Mouse (Mus musculus) lung, postnatal 14 days (tissue): ENCODE data around the gene Impg2.

ENCODE experiments used
- DNase-seq: peaks from one replicate; pipeline ENCODE4 v3.0.0; 2021

The Impg2 gene

DNA sequence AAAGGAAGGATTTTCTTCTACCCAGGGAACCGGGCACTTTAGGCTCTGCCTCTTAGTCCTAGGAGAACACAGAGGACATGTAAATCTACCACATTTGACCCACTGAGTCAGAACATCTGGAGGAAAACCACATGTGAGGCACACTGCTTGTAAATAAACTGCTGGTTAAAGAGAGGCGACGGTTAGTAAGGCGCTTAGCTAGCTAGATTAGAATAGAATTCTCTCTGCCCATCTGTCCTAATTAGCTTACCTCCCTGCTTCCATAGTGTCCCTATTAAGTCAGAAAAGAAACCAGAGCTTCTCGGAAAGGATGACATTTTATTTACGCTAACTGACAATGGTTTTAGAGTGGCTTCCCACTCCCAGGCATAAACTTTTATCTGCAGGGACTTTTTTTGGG lies at the start of gene Impg2:
Impg2 (plus strand) TSS at position 263 of the 400 bp plus-strand sequence.
- DNase-seq, result no peak

DNA sequence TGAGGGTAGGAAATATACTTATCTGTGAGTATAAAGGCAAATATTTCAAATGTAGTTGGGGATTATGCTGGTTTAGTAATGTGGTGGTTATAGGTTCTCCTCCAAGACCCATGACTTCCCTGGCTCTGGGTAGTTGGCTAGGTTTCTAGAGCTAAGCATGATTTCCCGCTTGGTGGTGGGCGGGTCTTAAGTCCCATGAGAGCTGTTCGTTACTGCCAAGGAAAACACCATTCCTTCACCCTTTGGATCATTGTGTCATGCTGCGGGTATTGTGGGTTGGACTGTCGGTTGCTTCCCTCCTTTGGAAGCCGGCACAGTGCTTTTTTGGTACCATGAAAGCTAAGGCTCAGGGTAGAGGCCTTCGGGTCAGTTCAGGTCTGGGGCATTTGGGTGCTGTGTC lies 40.6 kb upstream of the Impg2 start:
- DNase-seq, result no peak

DNA sequence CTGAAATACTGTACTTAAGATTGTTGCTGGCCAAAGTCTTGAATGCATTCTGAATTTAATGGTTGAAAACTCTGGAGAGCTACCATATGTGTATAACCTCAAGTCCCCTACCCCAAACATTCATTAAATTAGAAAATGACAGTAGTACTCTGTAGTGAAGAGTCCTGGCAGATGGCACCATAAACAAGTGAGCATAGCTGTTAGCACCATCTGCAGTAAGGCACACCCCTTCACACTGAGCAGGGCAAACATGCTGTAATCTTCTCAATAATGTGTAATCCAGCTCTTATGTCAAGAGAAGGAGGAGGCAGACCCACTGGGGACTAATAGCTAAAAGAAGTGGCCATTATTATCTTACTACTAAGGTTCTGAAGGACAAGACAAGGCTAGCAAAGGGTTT lies 33.9 kb upstream of the Impg2 start:
- DNase-seq, result no peak

DNA sequence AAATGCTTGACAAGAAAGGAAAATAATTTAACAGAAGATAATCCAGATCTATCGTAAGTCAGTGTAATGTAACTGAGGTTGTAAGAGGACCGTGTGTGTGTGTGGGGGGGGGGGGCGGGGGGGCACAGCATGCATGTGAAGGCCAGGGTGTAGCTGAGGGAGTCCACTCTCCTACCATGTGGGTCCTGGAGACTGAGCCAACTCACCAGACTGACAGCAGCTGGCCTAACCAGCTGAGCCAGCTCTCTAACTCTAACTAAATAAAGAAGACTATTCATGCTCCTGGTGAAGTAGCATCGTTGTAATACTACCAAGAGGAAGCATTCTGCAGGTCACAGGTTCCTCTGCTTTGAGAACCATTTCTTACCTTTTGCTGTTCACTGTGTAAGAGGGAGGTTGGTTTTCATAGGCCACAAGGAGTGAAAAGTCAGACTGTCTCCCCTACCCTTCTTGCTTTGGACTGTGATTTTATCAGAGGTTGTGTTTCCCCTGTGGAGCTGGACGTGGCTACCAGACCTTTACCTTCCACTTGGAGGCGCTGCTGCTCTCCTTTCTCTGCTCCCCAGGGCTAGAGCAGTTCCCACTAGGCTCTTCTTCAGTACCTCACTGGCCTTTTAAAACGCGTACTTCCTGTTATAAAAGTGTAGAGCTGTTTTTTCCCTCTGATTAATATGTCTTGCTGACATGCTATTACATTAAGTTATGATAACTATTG lies 28.1 kb upstream of the Impg2 start:
- DNase-seq, result peak; percentile 4

DNA sequence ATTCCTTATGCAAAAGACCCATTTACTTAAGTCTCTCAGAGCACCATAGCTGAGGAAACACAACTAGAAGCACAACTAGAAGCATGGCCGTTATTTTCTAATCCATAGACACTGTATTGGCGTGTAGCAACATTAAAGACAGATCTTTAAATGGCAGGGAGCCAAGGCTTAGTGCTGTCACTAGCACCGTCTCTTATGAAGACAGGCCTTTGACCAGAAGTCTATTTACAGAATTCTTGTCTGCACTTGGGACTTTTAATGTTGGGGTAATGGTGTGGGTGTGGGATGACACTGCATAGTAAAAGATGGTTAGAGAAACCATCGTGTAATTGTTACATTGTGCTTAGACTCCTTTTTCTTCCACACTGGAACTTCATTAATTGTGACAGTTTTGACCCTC lies 17.2 kb upstream of the Impg2 start:
- no peak for DNase-seq

DNA sequence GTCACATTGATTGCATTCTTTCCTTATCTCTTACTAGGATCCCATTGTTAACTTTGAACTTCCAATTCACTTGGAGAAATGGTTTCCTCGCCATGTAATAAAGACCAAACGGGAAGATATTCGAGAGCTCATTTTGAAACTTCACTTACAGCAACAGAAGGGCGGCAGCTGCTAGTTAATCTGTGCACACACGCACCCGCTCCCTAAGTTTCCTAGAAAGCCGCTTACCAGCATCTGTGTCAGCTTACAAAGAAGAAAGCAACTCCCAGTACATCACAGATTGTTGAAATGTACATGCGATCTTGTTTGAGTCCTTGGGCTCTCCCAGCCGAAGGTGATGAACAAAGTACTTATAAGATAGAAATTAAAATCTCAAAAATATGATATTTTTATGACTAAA lies 15.9 kb upstream of the Impg2 start:
- no peak for DNase-seq

DNA sequence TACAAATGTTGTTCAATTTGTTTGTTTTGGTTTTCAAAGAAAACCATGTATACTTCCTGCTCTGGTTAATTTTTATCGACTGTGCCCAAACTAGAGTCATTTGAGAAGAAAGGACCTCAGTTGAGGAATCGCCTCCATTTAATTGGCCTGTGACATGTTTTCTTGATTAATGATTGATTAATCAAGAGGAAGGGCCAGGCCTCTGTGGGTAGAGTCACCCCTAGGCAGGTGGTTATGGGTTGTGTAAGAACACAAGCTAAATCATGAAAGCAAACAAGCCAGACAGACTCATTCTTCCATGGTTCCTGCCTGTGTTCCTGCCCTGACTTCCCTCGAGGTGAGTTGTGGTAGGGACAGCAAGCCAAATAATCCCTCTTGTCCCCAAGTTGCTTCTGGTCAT lies 8.6 kb downstream of the Impg2 start:
- DNase-seq, result no peak

DNA sequence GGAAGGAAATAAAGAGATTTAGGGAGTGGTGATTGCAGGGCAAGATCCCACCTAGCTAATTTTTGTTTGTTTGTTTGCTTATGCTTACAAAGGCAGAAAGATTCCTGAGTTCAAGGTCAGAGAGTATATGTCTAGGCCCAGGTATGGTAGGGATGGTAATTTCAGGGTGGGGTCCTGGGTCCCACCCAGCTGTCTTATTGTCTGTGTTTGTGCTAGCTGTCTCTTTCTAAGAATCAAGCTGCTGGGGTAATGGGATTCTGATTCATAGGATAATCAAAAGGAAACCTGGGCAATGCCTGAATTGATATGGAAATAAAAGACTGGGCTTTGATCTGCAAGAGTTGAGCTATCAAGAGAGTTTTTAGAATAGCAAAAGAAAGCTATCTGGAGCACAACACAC lies 23.6 kb downstream of the Impg2 start:
- no peak for DNase-seq

DNA sequence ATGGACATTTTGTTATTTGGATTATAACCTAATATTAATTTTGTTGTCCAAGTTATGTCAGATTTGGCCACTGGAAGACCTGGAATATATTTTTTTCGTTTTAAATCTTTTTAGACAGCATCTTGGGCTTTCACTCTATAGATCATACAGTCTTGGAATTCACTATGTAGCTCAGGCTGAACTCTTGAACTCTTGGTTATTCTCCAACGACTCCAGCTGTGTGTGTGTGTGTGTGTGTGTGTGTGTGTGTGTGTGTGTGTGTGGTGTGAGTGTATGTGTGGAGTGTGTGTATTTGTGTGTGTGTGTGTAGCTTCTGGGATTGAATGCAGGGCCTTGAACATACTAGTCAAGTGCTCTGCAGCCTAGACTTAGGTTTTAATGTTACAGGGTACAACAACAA lies 25.3 kb downstream of the Impg2 start:
- no peak for DNase-seq

DNA sequence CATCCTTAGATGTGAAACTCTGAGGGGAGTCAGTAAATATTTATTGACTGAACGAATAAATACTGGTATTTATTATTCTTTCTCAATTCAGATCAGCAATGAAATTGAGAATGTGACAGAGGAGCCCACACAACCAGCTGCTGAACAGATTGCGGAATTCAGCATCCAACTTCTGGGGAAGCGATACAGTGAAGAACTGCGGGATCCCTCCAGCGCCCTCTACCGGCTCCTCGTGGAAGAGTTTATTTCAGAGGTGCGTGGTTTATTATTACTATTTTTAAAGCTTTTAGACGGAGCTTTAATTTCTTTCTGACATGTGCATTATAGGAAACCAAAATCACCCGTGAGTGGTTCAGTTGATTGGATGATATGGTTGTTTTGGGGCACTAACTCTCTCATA lies 27.2 kb downstream of the Impg2 start:
- DNase-seq, result peak; percentile 30

DNA sequence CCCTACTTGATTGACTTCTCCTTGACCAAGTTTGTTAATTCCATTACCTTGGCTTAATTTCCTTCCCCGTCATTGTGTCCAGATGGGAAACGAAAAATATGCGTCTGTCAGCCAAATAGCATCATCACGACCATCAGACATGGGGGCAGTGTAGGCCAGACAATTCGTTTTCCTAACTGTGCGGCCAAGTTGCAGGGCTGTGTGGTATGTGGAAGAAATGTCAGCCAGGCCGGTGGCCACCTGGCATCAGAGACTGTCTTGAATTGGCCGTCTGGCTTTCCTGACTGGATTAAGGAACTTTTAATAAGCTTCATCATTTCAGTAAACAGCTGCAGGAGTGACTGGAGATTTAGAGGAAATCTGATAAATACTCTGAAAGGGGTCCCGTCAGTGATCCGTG lies 28.6 kb downstream of the Impg2 start:
- peak; percentile 3 for DNase-seq

DNA sequence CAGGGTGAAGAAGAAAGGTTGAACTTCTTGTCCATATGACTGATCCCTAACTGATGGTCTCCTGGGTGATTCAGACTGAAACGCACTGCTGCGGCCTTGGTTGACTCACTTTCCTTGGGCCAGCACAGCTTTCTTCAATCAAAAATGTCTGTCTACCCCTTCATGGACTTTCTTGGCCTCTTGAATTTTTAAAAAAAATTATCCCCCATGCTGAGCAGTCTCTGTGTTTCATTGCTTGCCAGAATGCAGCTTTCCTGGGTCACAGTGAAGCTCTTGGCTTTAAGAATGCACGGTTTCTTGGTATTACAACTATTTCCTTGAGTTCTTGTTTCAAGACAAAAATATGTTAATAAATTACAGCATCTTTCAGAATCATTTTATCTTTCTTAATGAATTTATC lies 41.9 kb downstream of the Impg2 start:
- DNase-seq, result no peak

DNA sequence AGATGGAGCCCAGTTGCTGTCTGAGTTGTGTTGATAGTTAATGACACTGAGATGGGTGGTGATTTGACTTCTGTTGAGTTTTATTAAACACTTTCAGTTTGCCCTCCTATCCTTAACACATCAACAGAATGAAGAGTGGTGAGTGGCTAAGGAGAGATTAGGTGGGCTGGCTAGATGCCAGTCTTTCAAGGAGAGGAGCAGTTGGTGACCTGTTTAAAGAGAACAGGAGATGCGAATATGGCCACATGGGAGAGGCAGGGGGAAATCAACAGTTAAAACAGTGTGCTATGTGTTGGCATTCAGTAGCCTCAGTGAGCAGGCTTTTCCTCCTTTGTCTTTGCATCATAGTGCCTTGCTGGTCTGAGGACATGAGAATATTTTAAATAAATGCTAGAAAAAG lies 69.8 kb downstream of the Impg2 start:
- no peak for DNase-seq

DNA sequence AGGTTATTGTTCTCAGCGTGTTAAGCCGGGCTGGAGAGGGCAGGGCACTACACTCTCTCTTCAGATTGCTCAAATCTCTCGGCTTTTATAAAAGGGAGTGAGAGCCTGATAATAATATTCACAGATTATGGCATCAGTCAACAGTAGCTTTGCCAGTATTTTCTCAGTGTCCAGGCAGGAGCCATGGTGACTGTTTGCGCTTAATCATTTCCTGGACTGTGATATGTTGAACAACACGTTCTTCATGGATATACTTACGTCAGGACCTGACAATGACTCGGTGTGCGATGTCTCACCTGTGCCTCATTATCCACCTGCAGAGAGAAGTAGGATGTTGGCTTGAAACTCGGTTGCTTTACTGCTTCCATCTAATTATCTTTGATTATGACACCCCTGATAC lies 74.9 kb downstream of the Impg2 start:
- DNase-seq, result no peak

DNA sequence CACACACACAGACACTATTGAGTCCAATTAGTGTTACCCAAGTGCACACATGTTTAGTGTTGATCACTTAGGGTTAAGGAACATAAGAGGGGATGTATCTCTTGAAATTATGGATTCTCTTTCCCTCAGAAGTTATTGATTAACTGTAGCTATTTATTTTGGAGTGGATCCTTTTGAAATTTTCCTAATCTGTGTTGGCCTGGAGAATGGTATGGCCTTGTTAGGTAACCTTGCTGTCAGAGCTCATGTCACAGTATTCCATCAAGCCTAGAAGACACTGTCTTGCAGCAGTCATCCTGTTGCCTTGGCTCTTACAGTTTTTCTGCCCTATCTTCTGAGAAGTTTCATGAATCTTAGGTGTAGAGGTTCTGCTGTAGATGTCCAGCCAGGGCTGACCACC lies 75.6 kb downstream of the Impg2 start:
- DNase-seq, result no peak

DNA sequence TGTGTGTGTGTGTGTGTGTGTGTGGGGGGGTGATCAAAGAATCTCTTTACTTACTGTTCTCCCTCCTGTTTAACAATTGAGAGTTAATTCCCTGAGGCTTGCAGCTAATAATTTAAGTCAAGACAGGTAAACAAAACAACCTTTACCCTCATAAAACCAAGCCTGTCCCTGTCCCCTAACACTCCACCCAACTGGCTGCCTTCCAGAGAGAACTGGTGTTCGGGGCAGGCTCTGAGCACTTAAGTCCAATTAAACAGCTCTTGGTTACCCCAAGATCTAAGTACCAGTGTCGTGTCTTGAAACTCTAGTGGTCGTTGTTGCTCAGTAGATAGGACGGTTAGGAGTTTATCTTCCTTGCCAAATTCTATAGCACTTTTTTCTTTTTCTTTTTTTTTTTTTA lies 77.2 kb downstream of the Impg2 start:
- DNase-seq, result no peak

DNA sequence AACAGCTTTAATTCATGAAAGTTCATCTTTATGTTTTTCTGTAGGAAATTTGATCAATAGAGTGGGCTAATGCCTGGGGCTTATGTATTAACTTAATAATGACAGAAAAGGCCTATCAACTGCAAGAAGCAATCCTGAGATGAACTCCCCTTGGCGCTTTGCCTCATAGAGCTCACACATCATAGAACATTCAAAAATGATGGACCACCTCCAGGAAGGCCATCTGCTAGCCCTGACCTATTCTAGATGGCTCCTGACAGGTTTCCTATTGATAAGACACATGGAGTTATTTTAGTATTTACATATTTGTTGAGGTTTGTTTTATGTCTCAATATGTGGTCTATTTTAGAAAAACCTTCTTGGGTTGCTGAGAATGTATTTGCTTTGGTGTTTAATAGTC lies 79.2 kb downstream of the Impg2 start:
- no peak for DNase-seq

DNA sequence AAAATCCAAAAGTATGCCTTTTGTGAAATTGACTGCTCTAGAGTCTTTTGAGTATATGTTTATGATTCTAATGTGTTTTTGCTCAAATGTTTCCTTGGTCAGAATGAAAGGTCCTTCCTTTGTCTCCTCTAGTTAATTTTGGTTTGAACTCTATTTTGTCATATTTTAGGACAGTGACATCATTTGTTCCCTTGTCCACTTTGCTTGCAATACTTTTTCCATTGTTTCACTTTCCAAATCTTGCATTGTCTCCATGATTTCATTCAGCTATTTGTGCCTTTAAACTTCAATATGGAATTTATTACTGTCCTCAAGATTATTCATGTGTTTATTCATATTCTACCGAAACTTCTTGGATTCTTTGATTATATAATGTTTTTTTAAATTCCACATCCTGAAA lies 79.8 kb downstream of the Impg2 start:
- no peak for DNase-seq

DNA sequence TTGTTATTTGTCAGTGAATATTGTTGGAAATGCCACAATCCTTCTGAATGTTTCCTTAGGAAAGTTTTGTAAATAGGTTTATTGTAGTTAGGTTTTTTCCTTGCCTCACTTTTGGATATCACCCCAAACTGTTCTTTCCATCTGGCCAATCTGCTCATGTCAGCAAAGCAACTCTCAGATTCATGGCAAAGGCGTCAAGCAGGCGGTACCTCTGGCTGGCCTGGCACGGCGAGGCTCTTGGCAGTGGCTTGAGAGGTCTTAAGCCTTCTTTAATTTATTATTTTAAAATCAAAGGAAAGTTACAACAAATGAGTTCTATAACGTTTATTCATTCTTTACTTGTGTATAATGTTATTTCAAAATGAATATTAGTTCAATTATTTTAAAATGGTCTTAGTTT lies 82.0 kb downstream of the Impg2 start:
- no peak for DNase-seq

DNA sequence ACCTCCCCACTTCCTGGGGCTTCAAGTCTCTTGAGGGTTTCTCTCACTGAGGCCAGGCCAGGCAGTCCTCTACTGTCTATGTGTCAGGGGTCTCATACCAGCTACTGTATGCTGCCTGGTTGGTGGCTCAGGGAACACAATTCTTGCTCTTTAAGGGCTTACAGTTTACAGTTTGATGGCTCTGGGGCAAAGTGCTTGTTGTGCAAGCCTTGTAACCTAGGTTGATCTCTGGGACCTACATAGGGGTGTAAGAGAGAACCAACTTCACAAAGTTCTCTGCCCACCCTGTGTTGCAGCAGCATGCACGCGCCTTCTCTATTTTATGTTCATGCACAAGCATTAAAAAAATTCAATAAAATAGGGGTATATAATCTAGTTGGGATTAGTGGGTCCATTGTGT lies 82.9 kb downstream of the Impg2 start:
- DNase-seq, result no peak

DNA sequence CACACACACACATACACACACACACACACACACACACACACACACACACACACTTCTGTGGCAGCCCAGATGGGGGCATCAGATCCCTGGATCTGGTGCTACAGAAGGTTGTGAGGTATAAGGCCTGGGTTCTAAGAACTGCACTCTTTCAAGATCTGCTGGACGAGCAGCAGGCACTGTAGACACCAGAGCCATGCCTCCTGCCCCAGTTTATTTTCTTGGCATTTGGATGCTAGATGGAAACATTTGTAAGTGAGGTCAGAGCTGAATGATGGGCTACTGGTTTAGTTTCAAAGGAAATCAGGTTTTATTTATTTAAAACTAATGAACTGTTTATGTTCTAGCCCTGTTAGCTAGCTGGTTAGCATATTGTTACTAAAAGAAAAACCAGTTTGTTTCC lies 90.8 kb downstream of the Impg2 start:
- DNase-seq, result no peak

DNA sequence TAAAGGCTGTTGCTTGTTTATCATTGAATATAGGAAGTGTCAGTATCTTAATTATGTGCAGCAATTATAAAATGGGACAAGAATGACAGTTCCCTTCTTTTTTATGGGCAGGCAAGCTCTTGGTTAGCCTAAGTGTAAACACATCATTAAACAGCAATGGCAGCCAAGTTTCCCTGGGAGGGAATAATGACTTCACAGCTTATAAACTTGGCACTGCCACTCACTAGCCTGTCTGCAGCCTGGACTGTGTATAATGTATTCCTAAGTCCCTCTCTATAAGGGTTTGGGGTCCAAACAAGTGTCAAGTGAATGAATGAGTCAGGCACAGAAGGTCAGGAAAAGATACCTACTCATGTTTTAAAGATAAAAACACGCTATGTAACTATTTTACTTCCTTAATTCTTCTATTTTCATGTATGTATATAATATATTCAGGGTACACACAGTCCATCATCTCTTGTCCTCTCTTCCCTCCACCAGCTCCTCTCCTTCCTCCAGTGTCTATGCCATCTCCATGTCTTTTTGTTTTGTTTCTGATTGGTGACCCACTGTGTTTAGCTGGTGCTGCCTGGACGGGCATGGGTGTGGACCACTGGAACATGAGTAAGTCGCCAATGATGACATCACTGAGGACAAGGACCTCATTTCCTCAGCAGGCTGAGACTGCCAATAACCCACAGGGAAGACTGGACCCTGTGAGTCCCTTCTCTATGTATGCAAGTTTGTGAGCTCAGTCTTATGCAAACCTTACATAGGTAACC lies 92.0 kb downstream of the Impg2 start:
- peak; percentile 13 for DNase-seq

DNA sequence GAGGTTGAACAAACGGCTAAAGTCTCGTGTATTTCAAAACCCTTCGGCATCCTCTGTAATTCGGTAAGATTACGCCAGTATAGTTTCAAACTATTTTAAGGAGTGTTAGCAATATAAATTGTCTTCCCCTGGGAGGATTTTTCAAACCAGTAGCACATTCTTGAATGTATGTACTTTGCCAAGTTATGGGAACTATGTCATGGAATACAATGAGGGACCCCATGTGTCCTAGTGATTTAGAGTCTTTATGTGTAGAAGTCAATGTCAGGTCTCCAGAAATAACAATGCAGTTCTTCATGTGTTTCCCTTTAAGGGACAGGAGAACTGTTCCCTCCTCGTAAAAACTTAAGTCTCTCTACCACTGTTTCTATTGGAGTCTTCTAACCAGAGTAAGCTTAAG lies 94.1 kb downstream of the Impg2 start:
- no peak for DNase-seq

DNA sequence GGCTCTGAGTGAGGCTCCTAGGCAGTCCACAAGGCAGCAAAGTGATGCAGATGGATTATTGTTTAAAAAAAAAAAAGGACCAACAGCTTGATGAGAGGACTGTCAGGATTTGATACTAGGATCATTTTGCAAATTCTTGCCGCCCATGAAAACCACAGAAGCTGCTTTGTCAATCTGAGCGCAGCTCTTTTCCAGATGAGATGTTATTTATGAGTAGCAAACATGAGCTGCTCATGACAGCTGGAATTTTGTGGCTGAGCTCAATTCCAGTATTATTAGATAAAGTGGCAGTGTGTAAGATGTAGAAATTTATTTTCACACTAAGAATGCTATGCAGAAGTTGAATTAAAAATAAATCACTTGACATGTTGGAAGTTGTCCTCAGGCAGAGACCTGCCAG lies 94.7 kb downstream of the Impg2 start:
- no peak for DNase-seq

DNA sequence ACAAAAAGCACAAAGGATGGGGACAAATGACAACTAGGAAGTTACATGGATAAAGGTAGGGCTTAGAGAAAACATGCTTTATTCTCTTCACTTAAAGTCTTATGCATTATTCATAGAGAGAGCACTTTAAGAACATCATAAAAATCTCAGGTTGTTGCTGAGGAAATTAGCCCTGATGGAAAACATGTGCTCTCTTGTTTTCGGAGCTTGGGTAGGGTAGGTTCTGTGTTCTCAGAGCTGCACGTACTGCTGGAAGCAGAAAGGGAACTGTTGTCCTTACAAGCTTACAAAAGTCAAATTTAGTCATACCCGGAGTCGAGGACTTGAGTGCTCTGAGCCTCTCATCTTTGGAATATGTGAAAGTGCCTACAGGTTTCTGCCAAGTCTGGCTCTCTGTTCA lies 98.9 kb downstream of the Impg2 start:
- DNase-seq, result no peak
